Mouse (Mus musculus) G1E (cell line): ENCODE data around the gene Nsd2.

ENCODE experiments used
- CTCF ChIP-seq: IDR thresholded peaks from 2 replicates; pipeline ENCODE4 v1.5.1; 2012; ENCODE audit warnings: low read depth, low read length, inconsistent platforms, mixed read lengths
- GATA2 ChIP-seq: IDR thresholded peaks from 2 replicates; pipeline ENCODE4 v1.6.1; 2012; ENCODE audit warnings: low read depth, low read length, inconsistent platforms, borderline replicate concordance

DNA sequence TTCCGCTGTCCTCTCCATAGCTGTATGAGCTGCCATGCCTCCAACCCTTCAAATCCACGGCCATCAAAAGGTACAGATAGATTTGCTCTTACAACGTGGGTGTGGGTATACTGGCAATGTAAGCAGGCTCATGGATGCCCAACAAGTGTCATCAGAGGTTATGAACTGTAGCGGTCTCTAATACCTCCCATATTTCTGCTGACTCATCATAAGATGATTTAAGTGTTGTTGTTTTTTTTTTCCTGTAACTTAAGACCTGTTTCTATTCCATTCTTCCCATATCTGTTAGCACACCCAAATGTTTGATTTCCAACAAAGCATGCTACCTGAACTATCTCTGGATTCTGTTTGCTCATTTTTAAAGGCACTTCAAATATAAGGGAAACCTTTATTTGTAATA is 60.6 kb downstream of the Nsd2 start:
- no peak for TF ChIP-seq CTCF
- no peak for TF ChIP-seq GATA2
